Mouse (Mus musculus): ENCODE measurements around the gene Rundc3a. TPM values are rescaled to one million over a fixed set of nuclear protein-coding genes. Genes with fewer than 3 reads are reported as not detected.

The Rundc3a gene
- polyA plus RNA-seq (2015; fragmentation: Nextera tagmentation; extraction: Ambion mirVana), result 1.3 TPM in 2 replicates

DNA sequence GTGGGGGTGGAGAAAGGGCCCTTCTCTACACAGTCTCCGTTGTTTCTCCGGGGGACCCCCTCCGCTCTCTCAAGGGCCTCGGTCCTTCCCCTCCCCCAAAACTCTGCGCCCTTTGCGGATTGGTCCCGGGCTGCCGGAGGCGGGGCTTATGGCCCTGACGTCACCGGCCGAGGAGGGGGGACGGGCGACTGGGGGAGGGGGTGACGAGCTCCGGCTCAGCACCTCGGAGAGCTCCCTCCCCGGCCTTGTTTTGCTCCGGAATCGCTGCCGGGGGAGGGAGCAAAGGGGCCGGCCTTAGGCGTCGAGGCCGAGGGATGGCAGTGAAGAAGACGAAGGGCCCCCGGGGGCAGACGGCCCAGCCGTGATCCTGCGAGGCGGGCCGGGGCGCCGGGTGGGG is at the start of gene Rundc3a:
Gene Rundc3a (plus strand): TSS at position 166 of the 397 bp plus-strand sequence.

DNA sequence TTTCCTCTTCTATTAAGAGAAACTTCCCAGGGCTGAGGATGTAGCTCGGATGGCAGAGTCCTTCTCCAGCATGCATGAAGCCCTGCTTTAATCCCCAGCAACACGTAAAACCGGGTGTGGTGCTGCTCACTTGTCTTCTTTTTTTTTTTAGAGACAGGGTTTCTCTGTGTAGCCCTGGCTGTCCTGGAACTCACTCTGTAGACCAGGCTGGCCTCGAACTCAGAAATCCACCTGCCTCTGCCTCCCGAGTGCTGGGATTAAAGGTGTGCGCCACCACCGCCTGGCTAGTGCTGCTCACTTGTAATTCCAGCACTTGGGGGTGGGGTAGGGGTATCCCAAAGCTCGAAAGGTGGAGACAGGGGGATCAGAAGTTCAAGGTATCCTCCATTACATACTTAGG is 27.1 kb upstream of the Rundc3a start, which contains the start of gene Slc4a1:
Gene Slc4a1 (minus strand): TSS at position 101 of the 400 bp plus-strand sequence.

DNA sequence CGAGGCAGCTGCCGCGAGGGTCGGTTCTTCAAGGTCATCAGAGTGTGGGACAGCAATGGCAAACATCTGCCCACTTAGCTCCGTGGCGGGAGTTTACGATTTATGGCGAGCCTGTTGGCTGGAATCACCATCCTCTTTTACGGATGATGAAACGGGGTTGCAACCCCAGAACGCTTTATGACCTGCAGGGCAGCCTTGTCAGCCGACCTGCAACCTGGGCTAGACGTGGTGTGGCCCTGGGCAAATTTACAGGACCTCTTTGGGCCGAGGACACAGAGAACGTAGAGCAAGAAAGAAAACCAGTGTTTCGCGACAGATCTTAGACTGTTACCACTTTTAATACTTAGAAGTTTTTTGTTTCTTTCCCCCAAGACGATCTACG is 14.6 kb downstream of the Rundc3a start, which contains the start of gene Slc25a39:
Gene Slc25a39 (minus strand): TSS at position 113 of the 382 bp plus-strand sequence.

GRCm38 (mm10) chr11:102430121-102431017 is 37.2 kb downstream of the Rundc3a start, which contains the start of gene Grn:
Gene Grn (plus strand): TSS chr11:102430315.

DNA sequence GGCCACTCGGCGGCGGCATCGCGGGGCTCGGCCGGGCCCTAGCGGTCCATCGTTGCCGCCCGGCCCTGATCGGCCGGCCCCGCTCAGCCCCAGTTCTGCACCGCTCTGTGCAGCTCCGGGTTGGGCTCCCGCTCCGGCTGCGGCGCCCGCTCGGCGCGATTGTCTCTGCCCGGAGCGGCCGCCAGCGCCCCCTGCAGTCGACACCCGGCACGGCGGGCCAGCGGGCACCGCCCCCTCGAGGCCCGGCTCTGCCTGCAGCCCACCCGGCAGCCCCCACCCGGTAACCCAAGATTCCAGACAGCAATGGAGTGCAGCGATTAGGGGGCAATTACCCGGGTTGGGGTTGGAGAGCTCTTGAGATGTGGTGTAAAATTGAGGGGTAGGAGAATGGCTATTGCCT is 54.3 kb downstream of the Rundc3a start, which contains the start of gene Fam171a2:
Gene Fam171a2 (minus strand): TSS at position 186 of the 400 bp plus-strand sequence.

Small RNA genes within 50 kb of the gene (microRNA-seq; reads per million reads assigned to microRNA genes)
- 0 to 0.10 reads per million in 2 experiments for gene Mir6930

Other genes starting within 250 kb of the Rundc3a start
- gene Nags, start 247.9 kb upstream of the Rundc3a start, polyA plus RNA-seq (2015; fragmentation: Nextera tagmentation; extraction: Ambion mirVana), result not detected in 2 replicates
- gene Tmem101, start 237.0 kb upstream of the Rundc3a start, polyA plus RNA-seq (2015; fragmentation: Nextera tagmentation; extraction: Ambion mirVana), result 17.9 and 19.3 TPM in 2 replicates
- 91.9 and 96.3 TPM in 2 replicates for gene Lsm12, start 208.1 kb upstream of the Rundc3a start, polyA plus RNA-seq (2015; fragmentation: Nextera tagmentation; extraction: Ambion mirVana)
- gene G6pc3, start 203.8 kb upstream of the Rundc3a start, polyA plus RNA-seq (2015; fragmentation: Nextera tagmentation; extraction: Ambion mirVana), result 13.2 and 16.3 TPM in 2 replicates
- 51.9 and 58.9 TPM in 2 replicates for gene Hdac5, start 163.2 kb upstream of the Rundc3a start, polyA plus RNA-seq (2015; fragmentation: Nextera tagmentation; extraction: Ambion mirVana)
- gene BC030867, start 144.5 kb upstream of the Rundc3a start, polyA plus RNA-seq (2015; fragmentation: Nextera tagmentation; extraction: Ambion mirVana), result 1.8 and 2.6 TPM in 2 replicates
- gene Asb16, start 124.7 kb upstream of the Rundc3a start, polyA plus RNA-seq (2015; fragmentation: Nextera tagmentation; extraction: Ambion mirVana), result 1.6 and 2.5 TPM in 2 replicates
- gene Tmub2, start 108.5 kb upstream of the Rundc3a start, polyA plus RNA-seq (2015; fragmentation: Nextera tagmentation; extraction: Ambion mirVana), result 26.3 and 27.0 TPM in 2 replicates
- 5.4 and 6.3 TPM in 2 replicates for gene Atxn7l3, start 96.8 kb upstream of the Rundc3a start, polyA plus RNA-seq (2015; fragmentation: Nextera tagmentation; extraction: Ambion mirVana)
- gene Ubtf, start 73.7 kb upstream of the Rundc3a start, polyA plus RNA-seq (2015; fragmentation: Nextera tagmentation; extraction: Ambion mirVana), result 40.6 and 45.3 TPM in 2 replicates
- 1.1 TPM in 2 replicates for gene Slc4a1, start 27.2 kb upstream of the Rundc3a start, polyA plus RNA-seq (2015; fragmentation: Nextera tagmentation; extraction: Ambion mirVana)
- 102 and 117 TPM in 2 replicates for gene Slc25a39, start 14.5 kb downstream of the Rundc3a start, polyA plus RNA-seq (2015; fragmentation: Nextera tagmentation; extraction: Ambion mirVana)
- gene Grn, start 36.9 kb downstream of the Rundc3a start, polyA plus RNA-seq (2015; fragmentation: Nextera tagmentation; extraction: Ambion mirVana), result 149 and 170 TPM in 2 replicates
- 4.9 and 7.7 TPM in 2 replicates for gene Fam171a2, start 54.3 kb downstream of the Rundc3a start, polyA plus RNA-seq (2015; fragmentation: Nextera tagmentation; extraction: Ambion mirVana)
- 7.5 and 8.0 TPM in 2 replicates for gene Itga2b, start 76.7 kb downstream of the Rundc3a start, polyA plus RNA-seq (2015; fragmentation: Nextera tagmentation; extraction: Ambion mirVana)
- gene Gpatch8, start 163.0 kb downstream of the Rundc3a start, polyA plus RNA-seq (2015; fragmentation: Nextera tagmentation; extraction: Ambion mirVana), result 28.1 and 28.8 TPM in 2 replicates
- 5.1 and 7.4 TPM in 2 replicates for gene Gm11627, start 186.1 kb downstream of the Rundc3a start, polyA plus RNA-seq (2015; fragmentation: Nextera tagmentation; extraction: Ambion mirVana)
- gene Fzd2, start 211.0 kb downstream of the Rundc3a start, polyA plus RNA-seq (2015; fragmentation: Nextera tagmentation; extraction: Ambion mirVana), result 10.1 and 12.3 TPM in 2 replicates